Mouse (Mus musculus) stomach, postnatal 0 days (tissue): ENCODE measurements at regions not wholly inside any gene's neighbourhood (a gene's known extent, or its start where the extent isn't known, plus 50 kb on each side); places are given as distances from the start of the nearest gene placed in this dataset.

Experiments
- CTCF ChIP-seq: IDR thresholded peaks from 2 replicates; pipeline ENCODE4 v1.5.1; 2016; ENCODE audit warnings: antibody characterized with exemption, low read depth, mild to moderate bottlenecking, moderate library complexity
- EP300 ChIP-seq: optimal IDR thresholded peaks from 2 replicates; pipeline ENCODE3; 2016; ENCODE audit warnings: antibody characterized with exemption

- TF ChIP-seq CTCF (no peak), EP300 (no peak)
These were observed 122.0 kb downstream of the Mycn start for GRCm38 (mm10) chr12:12819746-12820145.
